ENCODE assay signal across 20 mouse cellular contexts in genomic region chr12:33620391-33620790, GRCm38 (mm10).
"Had no signal": no experiment of that assay in that cellular context is flagged by ENCODE, and none has a peak within 500 bp of the region (broad histone marks: within the 10 kb centered on the region; RNA-seq: fewer than 3 reads in every experiment).

No protein-coding gene starts in this region.

- H3K27ac ChIP-seq: liver, embryonic 14.5 days; lung, embryonic 15.5 days; midbrain, embryonic 10.5 days; midbrain, embryonic 12.5 days; neural tube, embryonic 12.5 days had no signal

- H3K4me3 ChIP-seq: lung, embryonic 15.5 days; midbrain, embryonic 10.5 days; midbrain, embryonic 12.5 days; myocyte; neural tube, embryonic 12.5 days had no signal

- H3K4me1 ChIP-seq: lung, embryonic 15.5 days; midbrain, embryonic 12.5 days; neural tube, embryonic 12.5 days had no signal

- H3K36me3 ChIP-seq: lung, embryonic 15.5 days; midbrain, embryonic 10.5 days; midbrain, embryonic 12.5 days; neural tube, embryonic 12.5 days had no signal

- ATAC-seq: lung, postnatal 0 days; midbrain, embryonic 16.5 days had no signal

- H3K27me3 ChIP-seq: lung, embryonic 15.5 days; midbrain, embryonic 12.5 days; neural tube, embryonic 12.5 days had no signal

- H3K9ac ChIP-seq: liver, embryonic 14.5 days; lung, embryonic 15.5 days; midbrain, embryonic 12.5 days; neural tube, embryonic 12.5 days had no signal

- H3K4me2 ChIP-seq: lung, embryonic 15.5 days; midbrain, embryonic 12.5 days; neural tube, embryonic 12.5 days had no signal

- H3K9me3 ChIP-seq: lung, embryonic 15.5 days; midbrain, embryonic 10.5 days; midbrain, embryonic 12.5 days; neural tube, embryonic 12.5 days had no signal

- DNase-seq: lung, adult 18-20 months; lung, postnatal 14 days; lung, postnatal 4 days; midbrain, embryonic 14.5 days; retina, postnatal 1 day; right cerebral cortex, adult 18-20 months; right cerebral cortex, postnatal 25 days; right cerebral cortex, postnatal 4 days; spleen, adult 18-20 months; thymus, adult 18-20 months; thymus, postnatal 14 days; thymus, postnatal 36 days had no signal
